Mouse (Mus musculus) telencephalon, adult 2 months (tissue): ENCODE results near the gene Tex29.

Experiments
- DNase-seq: peaks from one replicate; pipeline ENCODE4 v3.0.0-alpha.2; 2011; ENCODE audit warnings: low read depth, low spot score

Tex29 gene

DNA sequence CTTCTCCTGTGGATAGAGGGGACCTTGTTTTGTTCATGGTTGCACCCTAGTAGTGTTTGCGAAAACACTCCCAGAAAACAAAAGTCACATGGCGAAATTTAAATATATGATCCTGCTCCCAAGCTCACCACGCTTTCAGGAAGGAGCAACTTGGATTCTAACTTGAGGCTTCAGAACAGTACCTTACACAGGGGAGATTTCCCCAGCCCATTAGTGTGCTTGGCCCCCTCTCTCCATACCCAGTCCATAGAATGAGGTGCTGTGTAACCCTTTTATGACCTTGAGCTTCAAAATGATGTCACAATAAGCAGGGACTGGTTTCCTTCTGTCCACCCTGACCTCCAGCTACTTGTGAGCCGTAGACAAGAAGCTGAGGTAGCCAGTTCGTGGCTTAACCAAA, at the start of gene Tex29:
Gene Tex29, plus strand, starts transcription at position 301 of the 400 bp plus-strand sequence.
- DNase-seq: no peak

- no peak for DNase-seq
These were observed 45.3 kb upstream of the Tex29 start for GRCm38 (mm10) chr8:11794956-11795355.

GRCm38 (mm10) chr8:11797128-11797527, 43.1 kb upstream of the Tex29 start:
- no peak for DNase-seq

DNA sequence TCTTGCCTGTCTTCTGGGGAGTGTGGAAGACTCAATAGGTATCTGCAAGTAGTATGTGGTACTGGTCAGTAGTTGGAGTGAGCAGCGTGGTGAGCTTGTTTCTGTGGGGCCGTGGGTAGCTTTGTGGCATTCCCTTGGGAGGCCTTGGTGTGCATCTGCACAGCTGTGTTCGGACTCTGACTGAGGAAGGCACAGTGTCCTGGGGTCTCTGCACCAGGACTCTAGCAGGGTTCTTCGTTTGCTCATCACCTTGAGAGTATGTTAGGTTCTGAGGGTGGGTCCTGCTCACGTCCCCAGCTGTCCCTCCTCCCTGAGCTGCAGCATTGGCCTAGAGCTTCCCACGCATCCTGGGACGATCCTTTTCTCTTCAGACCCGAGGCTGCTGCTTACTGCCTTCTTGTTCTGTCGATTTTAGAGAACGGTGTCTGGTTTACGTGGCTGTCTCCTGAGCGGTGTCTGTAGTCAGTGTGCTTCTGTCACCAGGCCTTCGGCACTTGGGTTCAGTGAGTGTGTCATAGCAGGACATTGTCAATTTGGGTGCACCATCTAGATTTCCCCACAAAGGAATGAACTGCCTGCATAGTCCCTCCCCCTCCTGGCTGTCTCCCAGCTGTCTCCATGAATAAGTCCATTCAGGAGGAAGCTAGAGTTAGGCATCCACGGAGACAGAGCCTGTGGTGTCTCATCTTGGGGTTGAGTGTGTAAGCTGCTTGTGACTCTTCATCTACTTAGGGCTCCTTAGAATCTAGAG, 42.4 kb upstream of the Tex29 start:
- DNase-seq: no peak

DNA sequence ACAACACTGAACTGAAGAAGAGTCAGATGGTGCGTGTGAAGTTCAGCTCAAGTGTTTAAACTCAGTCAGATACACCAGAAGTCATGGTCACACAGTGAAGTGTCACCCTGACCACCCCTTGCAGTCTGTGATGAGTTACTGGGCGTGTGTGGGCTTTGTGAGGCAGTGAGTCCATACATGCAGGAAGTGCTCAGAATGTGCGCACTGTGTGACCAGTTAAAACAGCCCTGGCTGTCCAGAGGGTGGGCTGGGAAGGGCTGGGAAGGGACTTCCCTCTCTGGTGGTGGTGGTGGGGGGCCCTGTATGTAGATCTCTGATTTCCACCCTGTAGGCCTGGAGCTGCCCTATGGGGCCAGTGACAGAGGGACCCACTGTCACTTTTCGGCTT, 41.8 kb upstream of the Tex29 start:
- DNase-seq: no peak

DNA sequence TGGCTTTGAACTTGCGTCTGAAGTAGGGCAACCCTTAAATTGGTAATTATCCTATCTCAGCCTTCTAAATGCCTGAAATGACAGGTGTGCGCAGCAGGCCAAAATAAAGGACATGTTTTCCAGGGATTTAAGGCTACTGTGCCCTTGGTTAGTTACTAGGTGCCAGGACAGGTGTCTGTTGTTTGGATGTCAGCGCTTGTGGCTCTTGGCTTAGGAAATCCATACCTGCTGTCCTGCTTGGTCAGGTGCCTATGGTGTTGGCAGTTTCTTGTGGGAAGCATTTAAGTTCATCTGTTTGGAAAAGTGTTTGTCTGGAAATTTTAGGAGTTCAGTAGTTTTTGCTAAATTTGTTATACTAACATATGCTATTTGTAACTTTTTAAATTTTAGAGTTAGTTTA, 41.2 kb upstream of the Tex29 start:
- no peak for DNase-seq

DNA sequence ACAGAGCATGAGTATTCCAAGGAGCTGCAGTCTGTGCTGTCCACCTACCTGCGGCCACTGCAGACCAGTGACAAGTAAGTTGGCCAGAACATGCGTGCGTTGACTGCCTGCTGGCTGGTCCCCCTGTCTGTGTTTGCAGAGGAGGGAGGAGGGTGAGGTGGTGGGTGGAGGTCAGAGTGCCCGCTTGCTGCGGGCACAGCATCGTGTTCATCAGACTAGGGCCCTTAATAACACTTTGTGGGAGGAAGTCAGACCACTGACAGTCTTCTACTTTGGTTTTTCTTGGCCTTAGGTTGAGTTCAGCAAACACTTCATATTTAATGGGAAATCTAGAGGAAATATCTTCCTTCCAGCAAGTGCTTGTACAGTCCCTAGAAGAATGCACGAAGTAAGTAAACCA, 39.8 kb upstream of the Tex29 start:
- DNase-seq: no peak

DNA sequence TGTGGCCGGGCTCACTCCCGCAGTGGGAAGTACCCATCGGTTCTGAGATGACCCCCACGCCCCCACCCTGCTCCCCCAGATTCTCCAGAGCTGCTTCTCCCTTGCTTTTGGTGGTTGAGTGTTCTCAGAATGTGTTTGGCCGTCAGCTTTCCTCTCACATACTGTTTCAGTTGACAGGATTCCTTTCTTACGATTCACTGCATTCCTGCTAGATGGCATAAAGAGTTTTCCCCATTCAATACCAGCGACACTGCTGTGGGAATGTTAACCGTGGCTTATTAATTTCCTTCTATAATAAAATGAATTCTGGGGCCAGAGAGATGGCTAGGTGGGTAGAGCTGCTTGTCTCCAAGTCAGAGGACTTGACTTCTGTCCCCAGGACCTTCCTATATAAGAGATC, 38.7 kb upstream of the Tex29 start:
- DNase-seq: no peak

GRCm38 (mm10) chr8:11804914-11805313, 35.4 kb upstream of the Tex29 start:
- no peak for DNase-seq

DNA sequence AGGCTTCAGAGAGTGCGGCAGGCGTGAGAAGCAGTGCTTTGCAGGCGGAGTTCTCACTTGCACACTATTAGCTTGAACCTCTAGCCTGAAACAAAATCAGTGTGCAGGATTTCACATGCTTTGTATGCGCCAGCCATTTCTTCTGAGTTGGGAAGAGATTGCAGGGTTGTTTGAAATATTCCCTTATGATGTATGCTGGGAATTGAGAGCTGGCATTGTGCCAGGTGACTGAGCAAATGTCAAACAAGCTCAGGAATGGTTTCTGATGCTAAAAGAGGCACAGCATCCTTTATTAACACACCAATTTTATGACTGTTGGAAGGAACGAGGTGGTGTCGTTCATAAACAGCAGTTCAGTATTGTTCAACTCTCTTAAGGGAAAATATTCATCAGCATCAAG, 34.0 kb upstream of the Tex29 start:
- no peak for DNase-seq

- DNase-seq: no peak
These were observed 32.9 kb upstream of the Tex29 start for GRCm38 (mm10) chr8:11807361-11807760.

DNA sequence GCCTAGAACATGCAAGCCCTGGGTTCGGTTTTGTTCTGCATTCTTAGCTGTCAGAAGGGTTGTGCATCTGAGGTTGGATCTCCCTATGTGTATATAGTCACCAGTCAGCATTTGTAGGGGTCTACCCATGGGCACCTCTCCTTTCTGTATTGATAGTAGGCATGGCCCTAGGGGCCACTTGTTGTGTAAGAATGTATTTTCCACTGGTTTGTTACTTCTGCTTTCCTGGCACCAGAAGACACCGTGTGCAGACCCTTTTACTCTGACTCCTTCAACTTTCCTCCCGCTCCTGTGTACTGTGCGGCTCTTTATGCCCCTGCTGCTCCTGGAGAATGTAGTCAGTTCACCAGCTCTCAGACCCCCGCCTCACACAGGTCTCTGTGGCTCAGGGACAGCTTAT, 32.2 kb upstream of the Tex29 start:
- DNase-seq: no peak

DNA sequence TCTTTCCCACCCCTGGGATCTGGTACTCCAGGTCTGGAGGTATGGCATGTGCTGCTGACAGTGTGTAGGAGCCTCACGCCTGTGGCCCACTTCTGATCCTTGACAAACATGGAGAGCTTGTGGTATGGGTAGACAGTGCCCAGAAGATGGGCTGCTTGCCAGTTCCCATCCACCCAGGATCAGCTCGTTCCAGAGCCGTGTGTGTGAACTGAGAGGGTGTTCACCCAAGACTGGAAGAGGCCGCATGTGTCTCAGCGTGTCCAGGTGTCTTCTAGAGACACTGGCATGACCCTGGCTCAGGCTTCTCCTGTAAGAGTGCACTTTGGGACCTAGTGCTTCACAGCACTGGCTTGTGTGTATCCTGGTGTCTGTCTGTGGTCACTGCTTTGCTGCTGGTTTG, 29.8 kb upstream of the Tex29 start:
- DNase-seq: no peak

GRCm38 (mm10) chr8:11813801-11814200, 26.5 kb upstream of the Tex29 start:
- DNase-seq: no peak

- DNase-seq: no peak
These were observed 25.1 kb upstream of the Tex29 start for GRCm38 (mm10) chr8:11815206-11815605.

DNA sequence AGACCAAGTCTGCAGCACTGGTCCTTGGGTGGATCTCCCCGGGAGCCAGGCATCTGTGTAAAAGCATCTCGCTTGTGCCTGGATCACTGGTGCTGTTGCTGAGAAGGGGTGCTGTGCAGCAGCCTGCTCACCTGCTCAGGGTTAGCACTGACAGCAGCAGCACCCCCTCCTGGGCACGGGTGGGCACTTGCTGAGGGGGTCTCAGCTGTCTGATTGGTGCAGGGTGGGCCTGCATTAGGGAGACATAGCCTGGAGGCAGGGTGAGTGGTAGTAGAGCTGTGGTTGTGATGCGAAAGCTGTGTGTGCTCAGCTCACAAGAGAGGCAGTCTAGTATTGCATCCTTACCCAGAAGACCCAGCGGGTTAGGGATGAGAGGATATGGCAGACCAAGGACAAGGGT, 20.1 kb upstream of the Tex29 start:
- no peak for DNase-seq

- DNase-seq: no peak
These were observed 19.7 kb upstream of the Tex29 start for GRCm38 (mm10) chr8:11820568-11820967.

- no peak for DNase-seq
These were observed 18.6 kb upstream of the Tex29 start for GRCm38 (mm10) chr8:11821451-11822206.

DNA sequence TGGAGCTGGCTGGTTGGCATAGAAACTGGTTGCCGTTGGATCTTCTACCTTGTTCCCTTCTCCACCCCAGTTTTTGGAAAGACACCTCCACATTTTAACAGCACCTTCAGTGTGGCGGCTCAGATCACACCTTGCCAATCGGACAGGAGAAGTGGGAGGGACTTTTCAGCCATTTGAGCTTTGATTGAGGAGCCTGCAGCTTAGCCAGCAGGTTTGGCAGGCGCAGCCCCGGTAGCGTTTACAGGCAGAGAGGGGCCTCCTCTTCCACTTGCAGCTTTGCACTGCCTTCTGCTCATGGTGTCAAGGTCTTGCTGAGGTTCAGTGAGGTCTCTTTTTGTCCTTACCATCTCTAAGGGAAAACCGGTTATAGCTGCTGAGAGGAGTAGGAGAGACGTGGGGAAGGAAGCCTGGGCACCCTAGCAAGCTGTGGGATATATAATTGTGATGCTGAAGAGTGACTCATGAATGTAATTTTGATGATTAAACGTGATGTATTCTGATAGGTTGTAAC, 17.7 kb upstream of the Tex29 start:
- DNase-seq: no peak

DNA sequence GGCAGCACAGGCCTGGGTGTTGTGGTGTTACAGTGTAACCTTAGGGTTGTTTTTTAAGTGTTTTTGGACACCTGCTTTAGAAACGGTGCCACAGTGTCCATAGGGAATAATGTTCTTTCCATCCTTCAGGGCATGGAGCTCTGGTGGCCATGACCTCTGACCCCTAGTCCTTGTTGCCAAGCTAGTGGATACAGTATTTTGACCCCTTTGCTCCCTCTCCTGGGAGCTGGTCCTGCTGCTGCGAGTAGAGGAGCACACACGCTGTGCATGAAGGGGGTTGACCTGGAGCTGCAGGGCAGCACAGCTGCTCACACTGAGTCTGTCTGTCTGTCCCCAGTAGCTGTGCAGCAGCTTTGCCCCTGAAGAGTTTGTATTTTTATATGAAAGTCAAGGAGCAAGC, 14.5 kb upstream of the Tex29 start:
- no peak for DNase-seq

DNA sequence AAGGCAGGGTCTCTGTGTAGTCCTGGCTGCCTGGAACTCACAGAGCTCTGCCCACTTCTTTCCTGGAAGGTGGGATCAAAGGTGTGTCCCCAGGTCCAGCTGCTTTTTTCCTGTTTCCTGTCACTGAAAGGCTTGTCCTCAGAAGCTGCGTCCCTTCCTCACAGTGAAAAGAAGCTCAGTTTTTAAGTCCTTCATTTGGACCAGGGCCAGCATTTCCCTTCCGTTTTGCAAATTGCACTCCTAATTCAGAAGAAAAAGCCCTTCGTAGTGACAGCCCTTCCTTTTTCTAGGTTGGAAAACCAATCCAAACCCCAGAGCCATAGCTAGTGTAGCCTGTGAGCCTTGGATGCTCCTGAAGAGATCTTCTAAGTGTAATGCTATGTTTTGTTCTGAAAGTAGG, 13.0 kb upstream of the Tex29 start:
- DNase-seq: no peak

GRCm38 (mm10) chr8:11830214-11831046, 9.8 kb upstream of the Tex29 start:
- no peak for DNase-seq
